Mouse (Mus musculus): ENCODE results near the gene Apc2.
"Not testable (repeated sequence)": the region's sequence is repeated elsewhere in the genome, so short reads cannot be mapped to it uniquely, and the experiment has no call there.

The Apc2 gene

GRCm38 (mm10) chr10:80341026-80341425, 45.2 kb downstream of the Apc2 start:
- no peak for DNase-seq (ENCODE audit: extremely low read depth, low read depth, low spot score)

GRCm38 (mm10) chr10:80341491-80342304, 45.9 kb downstream of the Apc2 start:
- DNase-seq (ENCODE audit: extremely low read depth, low read depth, low spot score), result no peak

- no peak for DNase-seq (ENCODE audit: extremely low read depth, low read depth, low spot score)
Observed at GRCm38 (mm10) chr10:80342305-80342748, 46.5 kb downstream of the Apc2 start.

- no peak for DNase-seq (ENCODE audit: extremely low read depth, low read depth, low spot score)
Observed at GRCm38 (mm10) chr10:80342749-80343424, 47.1 kb downstream of the Apc2 start.

- DNase-seq (ENCODE audit: extremely low read depth, low read depth, low spot score), result no peak
Observed at GRCm38 (mm10) chr10:80343425-80343895, 47.7 kb downstream of the Apc2 start.

GRCm38 (mm10) chr10:80344131-80344661, 48.4 kb downstream of the Apc2 start:
- no peak for DNase-seq (ENCODE audit: extremely low read depth, low read depth, low spot score)

GRCm38 (mm10) chr10:80345122-80345521, 49.3 kb downstream of the Apc2 start:
- no peak for DNase-seq (ENCODE audit: extremely low read depth, low read depth, low spot score)

GRCm38 (mm10) chr10:80345929-80346328, 50.2 kb downstream of the Apc2 start:
- not testable (repeated sequence) for DNase-seq (ENCODE audit: extremely low read depth, low read depth, low spot score)

- DNase-seq (ENCODE audit: extremely low read depth, low read depth, low spot score), result no peak
Observed at GRCm38 (mm10) chr10:80347514-80347967, 51.8 kb downstream of the Apc2 start.

- no peak for DNase-seq (ENCODE audit: extremely low read depth, low read depth, low spot score)
Observed at GRCm38 (mm10) chr10:80348244-80348781, 52.5 kb downstream of the Apc2 start, which contains the start of gene Adamtsl5. Adamtsl5 (minus strand) TSS chr10:80348412.

GRCm38 (mm10) chr10:80348981-80349380, 53.2 kb downstream of the Apc2 start:
- no peak for DNase-seq (ENCODE audit: extremely low read depth, low read depth, low spot score)

GRCm38 (mm10) chr10:80350292-80350691, 54.5 kb downstream of the Apc2 start:
- DNase-seq (ENCODE audit: extremely low read depth, low read depth, low spot score), result no peak

- no peak for DNase-seq (ENCODE audit: extremely low read depth, low read depth, low spot score)
Observed at GRCm38 (mm10) chr10:80351896-80352295, 56.1 kb downstream of the Apc2 start.

- DNase-seq (ENCODE audit: extremely low read depth, low read depth, low spot score), result no peak
Observed at GRCm38 (mm10) chr10:80352727-80353126, 57.0 kb downstream of the Apc2 start.

GRCm38 (mm10) chr10:80355431-80355830, 59.7 kb downstream of the Apc2 start:
- no peak for DNase-seq (ENCODE audit: extremely low read depth, low read depth, low spot score)

GRCm38 (mm10) chr10:80356001-80356682, 60.4 kb downstream of the Apc2 start, which contains the start of gene Plk5:
Plk5 (plus strand) TSS chr10:80356459.
- no peak for DNase-seq (ENCODE audit: extremely low read depth, low read depth, low spot score)

GRCm38 (mm10) chr10:80356737-80357136, 61.0 kb downstream of the Apc2 start:
- DNase-seq (ENCODE audit: extremely low read depth, low read depth, low spot score), result no peak

- no peak for DNase-seq (ENCODE audit: extremely low read depth, low read depth, low spot score)
Observed at GRCm38 (mm10) chr10:80357336-80357735, 61.6 kb downstream of the Apc2 start.

GRCm38 (mm10) chr10:80357994-80358639, 62.3 kb downstream of the Apc2 start:
- no peak for DNase-seq (ENCODE audit: extremely low read depth, low read depth, low spot score)

- no peak for DNase-seq (ENCODE audit: extremely low read depth, low read depth, low spot score)
Observed at GRCm38 (mm10) chr10:80363734-80364133, 68.0 kb downstream of the Apc2 start.

All from fat pad, adult 2 months (tissue).